Mouse (Mus musculus) kidney, postnatal 36 days (tissue): ENCODE results near the gene Fcgr2b.
A peak's percentile ranks its signal among the peaks of the same experiment; 100 is the strongest.
"Not testable (repeated sequence)": the region's sequence is repeated elsewhere in the genome, so short reads cannot be mapped to it uniquely, and the experiment has no call there.

Experiments
- DNase-seq, 2 experiments: peaks; one replicate each; pipeline ENCODE4 v3.0.0; 2021 to 2022; ENCODE audit warnings: mixed read lengths in 2 of 2

Fcgr2b gene

DNA sequence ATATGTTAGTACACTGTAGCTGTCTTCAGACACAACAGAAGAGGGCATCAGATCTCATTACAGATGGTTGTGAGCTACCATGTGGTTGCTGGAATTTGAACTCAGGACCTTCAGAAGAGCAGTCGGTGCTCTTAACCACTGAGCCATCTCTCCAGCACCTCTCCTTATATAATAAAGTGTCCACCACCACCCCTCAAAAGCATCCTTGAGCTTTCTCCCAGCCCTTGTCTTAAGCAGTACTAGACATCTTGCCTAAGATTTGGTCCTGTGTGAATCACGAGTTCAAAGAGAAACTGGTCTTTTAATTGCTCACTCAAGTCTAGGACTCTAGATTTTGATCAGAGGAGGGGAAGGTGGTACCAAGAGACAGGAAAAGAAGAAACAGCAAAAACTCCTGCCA, 997 bp downstream of the Fcgr2b start:
- DNase-seq: peak in 1 of 2 experiments; percentile 14

DNA sequence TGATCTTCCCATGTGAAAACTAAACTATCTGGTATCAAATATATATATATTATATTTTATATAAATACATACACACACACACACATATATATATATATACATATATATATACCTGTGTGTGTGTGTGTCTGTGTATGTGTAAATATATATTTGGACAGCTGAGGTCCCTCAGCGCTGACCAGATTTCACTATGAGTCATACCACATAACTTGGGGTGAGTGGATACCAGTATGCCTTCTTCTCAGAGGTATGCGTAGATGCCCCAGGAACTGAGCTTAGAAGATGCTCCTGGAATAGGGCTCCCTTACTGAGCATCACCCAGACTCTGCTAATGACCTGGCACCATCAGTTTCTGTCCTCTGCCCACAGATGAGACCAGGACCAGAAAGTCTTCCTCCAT, 1.6 kb downstream of the Fcgr2b start:
- DNase-seq: no peak

DNA sequence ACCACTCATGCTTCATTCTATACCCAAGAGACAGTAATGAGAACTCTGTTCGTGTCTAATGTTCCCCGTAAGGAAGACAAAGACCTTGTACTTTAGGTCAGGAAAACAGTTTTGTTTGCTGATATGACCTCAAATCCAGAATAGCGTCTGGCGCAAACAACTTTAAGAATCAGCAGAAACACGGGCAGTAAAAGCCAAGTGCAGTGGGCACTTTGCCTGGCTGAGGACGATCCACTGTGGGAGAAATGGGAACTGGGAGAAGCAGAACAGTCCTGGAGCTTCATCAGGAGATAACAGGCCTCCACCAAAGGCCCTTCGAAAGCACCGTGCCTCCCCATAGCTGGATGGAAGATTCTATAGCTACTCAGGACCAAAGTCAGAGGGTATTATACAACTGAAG, 2.2 kb downstream of the Fcgr2b start:
- DNase-seq: peak; percentile 47 to 65

DNA sequence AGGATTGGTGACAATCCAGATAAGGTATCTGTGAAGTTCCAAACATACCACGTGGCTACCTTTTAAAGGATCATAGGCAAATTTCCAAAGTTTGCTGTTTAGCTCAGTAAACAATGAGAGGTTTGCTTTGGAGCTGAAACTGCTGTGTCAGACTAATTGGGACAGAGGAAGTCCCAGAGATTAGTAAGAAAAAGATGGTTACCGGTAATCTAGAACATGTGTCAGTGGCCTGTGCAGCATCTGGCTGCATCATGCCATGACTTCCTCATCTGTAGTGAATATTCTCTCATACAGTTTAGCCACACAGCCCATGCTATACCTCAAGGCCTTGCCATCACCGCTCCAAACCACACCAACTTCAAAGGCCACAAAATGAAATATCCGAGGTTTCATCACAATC, 3.4 kb downstream of the Fcgr2b start:
- no peak for DNase-seq

DNA sequence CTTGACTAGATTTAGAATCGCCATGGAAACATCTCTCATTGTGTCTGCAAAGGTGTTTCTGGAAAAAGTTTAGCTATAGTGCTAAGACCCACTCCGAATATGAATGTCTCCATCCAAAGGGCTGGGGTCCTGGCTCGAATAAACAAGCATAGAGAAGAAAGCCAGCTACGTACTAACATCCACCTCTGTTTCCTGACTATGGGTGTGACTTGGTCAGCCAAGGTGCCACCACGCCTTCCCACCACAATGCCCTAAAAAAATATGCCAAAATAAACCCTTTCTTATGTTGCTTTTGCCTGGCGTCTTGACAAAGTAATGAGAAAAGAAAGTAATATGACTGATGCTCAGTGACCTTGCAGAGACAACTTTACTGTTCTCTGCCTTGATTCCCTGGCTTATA, 3.9 kb downstream of the Fcgr2b start:
- DNase-seq: no peak

DNA sequence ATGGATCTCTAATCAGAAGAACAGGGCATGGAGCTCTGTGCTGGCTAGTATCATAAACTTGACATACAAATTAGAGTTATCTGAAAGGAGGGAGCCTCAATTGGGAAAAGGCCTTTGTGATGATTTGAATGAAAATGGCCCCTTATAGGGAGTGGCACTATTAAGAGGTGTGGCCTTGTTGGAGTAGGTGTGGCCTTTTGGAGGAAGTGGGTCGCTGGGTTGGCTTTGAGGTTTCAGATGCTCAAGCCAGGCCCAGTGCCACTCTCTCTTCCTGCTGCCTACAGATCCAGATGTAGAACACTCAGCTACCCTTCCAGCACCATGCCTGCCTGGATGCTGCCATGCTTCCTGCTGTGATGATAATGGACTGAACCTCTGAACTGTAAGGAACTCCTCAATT, 7.8 kb downstream of the Fcgr2b start:
- no peak for DNase-seq

DNA sequence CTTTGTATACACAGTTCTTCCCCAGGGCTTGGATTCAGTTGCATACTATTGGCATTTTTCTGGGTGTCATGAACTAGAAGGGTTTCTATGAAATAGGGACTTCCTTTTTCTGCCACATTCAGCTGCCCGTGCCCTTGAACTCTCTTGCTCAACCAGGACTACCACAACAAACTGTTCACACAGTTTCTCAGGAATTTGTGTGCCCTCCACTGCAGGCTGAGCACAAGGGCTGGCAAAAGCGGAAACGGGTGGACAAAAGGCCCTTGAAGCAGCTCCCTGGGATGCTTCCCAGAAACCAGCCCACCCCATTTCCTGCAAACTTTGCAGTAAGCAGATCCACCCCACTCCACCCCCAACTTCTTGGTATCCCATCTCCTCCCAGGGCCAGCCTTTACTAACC, 8.8 kb downstream of the Fcgr2b start:
- DNase-seq: no peak

DNA sequence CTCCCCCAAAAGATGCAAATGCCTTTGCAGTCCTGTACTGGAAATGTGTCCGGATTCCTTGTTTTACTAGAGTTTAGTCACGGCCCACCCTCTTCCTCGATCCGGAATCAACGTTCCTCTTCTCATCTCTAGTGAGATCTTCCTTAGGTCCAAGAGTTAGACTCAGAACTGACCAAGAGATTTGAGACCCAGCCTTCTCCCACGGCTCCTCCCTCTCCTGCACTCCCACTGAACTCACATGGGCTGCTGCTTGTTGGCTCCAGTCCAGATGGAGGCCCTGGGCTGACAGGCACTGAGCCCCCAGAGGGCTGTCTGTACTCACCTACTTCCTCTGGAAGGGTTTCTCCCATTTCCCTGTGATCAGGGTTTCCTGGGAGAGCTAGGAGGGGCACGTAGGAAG, 13.3 kb downstream of the Fcgr2b start:
- DNase-seq: no peak

DNA sequence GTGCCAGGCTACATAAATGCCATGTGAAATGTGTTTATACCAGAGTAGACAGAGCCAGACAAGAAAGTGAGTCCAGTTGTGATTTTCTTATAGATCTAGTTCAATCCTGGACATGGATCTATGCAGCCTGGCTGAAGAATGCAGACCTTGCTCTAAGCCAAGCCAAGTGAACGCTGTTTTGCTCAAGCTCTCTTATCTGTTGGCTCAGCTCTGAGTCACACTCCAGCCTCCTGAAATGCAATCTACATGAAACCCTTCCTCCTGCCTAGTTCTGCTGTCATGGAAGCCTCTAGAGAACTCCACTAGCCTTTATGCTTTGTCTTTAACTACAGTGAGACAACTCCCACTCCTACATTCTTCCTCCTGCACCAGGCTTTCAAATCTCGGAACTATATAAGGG, 14.0 kb downstream of the Fcgr2b start:
- DNase-seq: no peak

DNA sequence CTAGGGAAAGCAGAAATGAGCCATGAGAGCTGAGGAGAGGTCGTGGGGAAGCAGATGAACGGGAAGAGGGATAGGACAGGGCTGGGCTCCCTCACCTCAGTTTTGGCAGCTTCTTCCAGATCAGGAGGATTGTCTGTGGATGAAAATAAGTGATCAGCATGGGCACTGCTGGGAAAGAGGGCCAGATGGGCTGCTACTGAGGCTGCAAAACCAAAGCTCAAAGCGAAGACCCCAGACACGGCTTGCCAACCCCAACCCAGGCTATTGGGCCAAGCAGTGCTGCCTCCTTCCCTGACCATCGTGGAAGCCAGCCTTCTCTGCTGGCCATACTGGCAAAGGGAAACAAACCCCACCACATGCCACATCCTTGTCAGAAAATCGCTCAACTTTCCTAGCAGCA, 15.2 kb downstream of the Fcgr2b start:
- DNase-seq: no peak

DNA sequence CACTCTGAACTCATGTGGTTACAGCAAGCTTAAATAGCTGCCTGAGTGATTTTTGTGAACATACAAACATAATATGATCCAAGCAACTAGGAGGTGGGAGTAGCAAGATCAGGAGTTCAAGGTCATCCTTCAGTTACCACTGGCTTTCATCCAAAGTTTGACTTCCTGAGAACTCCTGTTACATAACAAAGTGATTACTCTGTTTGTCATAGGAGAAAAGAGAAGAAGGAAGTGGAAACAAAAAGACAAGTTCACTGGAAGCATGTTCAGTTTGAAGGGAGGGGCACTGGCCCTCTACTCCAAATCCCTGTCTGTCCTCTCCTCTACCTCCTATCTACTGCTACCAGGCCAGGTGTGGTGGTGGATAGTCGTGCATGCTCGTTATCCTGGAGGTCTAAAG, 16.6 kb downstream of the Fcgr2b start:
- DNase-seq: peak in 1 of 2 experiments; percentile 44

DNA sequence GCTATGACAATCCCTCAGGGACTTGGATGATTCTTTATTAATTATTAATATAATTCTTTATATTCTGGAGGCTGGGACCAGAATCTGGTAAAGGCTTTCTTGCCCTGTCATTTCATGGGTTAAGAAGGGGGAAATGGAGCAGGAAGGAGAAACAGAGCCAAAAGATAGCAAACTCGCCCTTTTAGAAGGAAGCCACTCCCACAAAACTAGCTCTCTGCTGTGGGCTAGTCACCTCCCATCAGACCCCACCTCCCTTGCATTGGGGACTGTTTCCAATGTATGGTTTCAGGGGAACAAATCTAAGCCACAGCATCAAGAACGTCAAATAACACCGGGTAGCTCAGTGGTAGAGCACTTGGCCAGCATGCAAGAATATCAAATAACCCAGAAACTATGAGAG, 18.1 kb downstream of the Fcgr2b start:
- no peak for DNase-seq

DNA sequence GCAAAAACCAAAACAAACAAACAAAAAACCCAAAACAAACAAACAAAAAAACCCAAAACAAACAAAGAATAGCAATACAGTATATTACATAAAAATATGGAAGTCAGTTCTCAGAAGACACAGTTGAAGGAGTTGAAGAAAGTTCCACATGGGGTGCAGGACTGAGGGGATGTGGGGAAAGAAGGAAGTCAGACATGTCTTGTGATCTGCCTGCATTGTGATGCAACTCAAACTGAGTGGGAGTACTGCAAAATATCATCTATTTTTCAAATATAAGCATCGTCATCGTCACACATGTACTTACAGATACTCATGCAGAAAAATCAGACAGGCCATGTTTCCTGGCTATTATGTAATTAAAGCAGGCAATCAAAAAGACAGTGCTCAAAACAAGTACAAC, 23.2 kb downstream of the Fcgr2b start:
- DNase-seq: no peak

DNA sequence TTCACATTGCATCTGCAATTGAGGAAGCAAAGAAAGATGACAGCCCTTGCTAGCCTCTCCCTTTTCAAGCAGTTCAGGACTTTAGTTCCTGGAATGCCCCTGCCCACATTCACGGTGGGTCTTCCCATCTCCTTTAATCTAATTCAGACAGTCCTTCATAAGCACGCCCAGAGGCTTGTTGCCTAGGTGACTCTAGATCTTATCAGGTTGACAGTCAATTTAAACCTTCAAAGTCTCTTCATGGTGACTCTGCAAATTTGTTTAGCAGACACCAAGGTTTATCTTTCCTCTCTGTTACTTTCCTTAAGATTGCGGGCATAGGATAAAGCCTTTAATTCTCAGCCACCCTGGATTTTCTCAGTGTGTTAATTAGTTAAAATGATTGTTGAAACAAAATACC, 25.6 kb downstream of the Fcgr2b start:
- DNase-seq: no peak

DNA sequence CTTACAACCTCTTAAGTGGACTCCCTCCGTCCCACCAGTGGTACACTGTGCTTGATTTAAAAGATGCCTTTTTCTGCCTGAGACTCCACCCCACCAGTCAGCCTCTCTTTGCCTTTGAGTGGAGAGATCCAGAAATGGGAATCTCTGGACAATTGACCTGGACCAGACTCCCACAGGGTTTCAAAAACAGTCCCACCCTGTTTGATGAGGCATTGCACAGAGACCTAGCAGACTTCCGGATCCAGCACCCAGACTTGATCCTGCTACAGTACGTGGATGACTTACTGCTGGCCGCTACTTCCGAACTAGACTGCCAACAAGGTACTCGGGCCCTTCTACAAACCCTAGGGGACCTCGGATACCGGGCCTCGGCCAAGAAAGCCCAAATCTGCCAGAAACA, 31.4 kb downstream of the Fcgr2b start:
- DNase-seq: not testable (repeated sequence)

DNA sequence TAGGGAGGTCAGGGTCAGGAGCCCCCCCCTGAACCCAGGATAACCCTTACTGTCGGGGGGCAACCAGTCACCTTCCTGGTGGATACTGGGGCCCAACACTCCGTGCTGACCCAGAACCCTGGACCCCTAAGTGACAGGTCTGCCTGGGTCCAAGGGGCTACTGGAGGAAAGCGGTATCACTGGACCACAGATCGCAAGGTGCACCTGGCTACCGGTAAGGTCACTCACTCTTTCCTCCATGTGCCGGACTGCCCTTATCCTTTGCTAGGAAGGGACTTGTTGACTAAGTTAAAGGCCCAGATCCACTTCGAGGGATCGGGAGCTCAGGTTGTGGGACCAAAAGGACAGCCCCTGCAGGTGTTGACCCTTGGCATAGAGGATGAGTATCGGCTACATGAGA, 32.2 kb downstream of the Fcgr2b start:
- DNase-seq: not testable (repeated sequence)

DNA sequence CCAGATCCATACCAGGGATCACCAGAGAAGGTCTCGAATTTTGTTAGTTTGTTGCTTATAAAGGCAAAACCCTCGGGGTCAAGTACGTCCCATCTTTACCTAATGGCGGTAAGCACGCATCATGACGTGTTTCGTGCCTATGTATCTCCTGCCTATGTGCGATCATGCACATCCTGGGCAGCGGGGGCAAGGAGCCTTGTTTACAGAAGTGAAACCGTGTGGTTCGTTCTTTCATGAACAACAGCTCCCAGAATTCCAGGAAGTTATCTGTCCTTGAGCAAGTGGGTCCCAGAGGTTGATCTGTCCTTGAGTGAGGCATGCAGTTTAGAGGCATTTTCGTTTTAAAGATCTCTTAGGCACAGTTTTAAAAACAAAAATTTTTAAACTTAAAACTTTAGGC, 37.1 kb downstream of the Fcgr2b start:
- DNase-seq: peak in 1 of 2 experiments; percentile 10

DNA sequence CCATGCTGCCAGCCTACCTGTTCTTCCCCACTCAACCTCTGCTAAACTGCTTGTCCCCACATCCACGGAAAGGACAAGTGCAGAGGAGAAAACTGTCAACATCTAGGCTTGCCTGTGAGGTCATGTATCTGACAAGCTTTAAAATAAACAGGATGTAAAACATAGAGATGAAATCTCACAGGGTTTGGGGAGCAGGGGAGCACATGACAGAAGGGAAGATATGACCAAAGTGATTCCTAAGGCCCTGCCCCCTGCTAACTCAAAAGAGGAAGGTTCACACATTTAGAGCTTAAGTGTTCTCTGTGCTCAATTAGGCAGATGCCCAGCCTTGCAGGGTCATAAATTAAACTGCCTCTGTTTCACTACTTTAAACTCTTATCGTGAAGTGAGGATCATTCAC, 42.0 kb downstream of the Fcgr2b start:
- no peak for DNase-seq

DNA sequence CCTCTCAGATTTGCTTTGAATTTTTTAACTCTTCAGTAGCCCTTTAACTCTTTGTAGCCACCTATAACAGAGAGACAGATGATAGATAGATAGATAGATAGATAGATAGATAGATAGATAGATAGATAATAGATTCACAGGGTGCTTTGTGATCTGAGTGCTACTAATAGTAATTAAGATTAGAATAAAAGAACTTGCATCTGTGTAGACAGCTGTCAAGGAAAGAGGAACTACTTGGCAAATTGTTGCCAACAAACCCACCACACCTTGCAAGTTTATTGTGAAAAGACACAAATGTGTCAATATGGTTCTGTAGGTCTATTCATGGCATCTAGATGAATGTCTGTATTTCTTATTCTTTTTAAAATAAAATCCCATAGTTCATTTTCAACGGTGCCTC, 42.4 kb downstream of the Fcgr2b start:
- no peak for DNase-seq

DNA sequence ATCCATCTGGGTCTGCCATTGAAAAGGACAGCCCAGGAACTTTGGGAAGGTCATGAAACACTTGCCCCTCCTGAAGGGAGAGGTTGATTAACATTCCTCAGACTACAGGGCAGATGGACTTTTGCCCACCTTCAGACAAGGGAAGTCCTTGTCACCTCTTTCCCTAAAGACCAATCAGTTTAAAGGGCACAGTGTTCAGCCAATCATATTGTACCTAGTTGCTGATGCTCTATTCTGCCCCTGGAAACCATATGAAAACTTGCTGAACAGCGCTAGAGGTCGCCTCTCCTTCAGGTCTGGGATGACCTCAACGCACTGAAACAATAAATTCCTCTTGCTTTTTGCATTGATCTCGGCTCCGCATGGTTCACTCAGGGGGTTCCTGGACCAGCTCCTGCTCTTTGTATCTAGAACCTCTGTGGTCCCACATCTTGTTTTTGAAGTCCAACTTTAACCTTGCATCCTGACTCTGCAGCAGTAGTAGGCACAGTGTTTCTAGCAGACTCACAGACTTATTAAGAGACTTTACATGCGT, 42.9 kb downstream of the Fcgr2b start:
- no peak for DNase-seq

DNA sequence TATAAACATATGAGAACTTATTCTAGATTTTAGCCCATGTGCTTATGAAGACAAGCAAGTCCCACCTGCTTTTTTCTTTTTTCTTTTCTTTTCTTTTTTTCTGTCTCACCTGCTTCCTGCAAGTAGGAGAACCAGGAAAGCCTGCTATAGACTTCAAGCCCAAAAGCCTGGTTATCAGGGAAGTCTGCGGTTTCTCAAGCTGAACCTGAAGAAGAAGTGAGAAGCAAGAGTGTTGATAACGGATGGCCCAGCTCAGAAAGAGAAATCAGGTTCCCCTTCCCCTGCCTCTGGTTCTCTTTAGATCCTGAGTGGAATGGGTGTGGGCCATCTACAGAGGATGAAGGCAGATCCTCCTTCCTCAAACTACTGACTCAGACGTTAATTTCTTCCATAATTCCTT, 44.3 kb downstream of the Fcgr2b start:
- DNase-seq: no peak

DNA sequence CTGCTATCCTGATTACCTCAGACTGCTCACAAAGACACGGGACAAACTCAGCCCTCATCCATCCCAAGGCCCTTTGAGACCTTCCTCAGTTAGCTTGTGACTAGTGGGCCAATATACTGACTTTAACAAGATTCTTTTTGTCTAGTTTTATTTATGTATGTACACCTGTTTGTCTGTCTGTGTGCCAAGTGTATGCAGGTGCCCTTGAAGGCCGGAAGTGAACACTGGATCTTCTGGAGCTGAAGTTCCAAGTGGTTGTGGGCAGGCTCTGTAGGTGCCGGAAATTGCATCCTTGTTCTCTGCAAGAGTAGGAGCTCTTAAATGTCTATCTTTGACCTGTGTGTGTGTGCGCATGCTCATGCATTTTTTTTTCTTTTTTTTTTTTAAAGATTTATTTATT, 47.1 kb downstream of the Fcgr2b start:
- no peak for DNase-seq

DNA sequence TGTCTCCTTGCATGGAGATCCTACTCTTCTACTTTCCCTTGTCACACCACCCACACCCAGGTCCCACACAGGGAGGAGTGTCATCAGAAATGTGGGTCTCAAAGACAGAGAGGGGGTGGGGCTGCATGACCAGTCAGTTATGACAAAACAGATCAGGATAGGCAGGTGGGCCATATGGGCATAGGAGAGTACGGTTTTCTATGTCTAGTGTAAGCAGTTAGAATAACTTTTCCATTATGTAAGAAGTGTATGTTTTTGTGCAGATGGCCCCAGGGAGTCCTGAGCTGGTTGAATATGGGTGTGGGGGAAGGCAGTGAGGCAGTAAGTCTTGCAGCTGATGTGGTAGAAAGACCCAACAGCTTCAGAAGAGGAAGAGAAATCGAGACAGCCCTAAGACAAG, 47.9 kb downstream of the Fcgr2b start:
- DNase-seq: no peak

DNA sequence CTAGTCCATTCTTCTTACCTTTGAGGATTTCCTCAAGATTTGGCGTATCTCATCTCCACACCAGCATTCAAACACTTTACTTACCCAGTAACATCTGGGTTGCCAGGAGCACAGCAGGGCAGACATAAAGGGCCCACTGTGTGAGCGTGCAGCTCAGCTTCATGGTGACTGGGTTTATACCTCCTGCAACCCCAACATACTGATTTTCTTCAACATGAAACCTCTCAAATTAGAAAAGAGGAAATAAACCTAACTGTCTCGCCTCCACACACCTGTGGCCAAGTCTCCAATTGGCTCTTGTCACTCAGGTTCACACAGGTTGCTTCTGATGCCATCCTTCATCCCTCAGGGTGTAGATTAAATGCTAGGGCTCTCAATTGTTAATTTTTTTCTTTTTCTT, 49.0 kb downstream of the Fcgr2b start, which contains the start of gene Fcrla:
Gene Fcrla (minus strand): TSS at position 206 of the 400 bp plus-strand sequence.
- no peak for DNase-seq

DNA sequence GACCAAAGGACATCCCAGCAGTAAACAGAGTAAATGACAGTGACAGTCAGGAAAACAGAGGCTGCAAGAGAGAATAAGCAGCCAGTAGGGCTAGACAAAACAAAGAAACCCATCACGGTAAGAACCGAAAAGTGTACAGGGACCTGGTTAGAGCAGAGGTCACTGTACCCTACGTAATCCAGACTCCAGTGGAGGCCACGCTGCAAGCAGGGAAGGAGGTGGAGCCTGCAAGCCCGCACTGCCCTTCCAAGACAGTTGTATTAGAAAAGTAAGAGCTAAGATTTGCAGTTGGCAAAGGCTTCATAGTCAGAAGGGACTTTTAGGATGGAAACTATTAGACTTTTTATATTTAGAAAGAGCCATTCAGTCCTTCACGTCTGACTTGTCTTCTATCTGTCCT, 49.4 kb downstream of the Fcgr2b start:
- peak in 1 of 2 experiments; percentile 20 for DNase-seq

DNA sequence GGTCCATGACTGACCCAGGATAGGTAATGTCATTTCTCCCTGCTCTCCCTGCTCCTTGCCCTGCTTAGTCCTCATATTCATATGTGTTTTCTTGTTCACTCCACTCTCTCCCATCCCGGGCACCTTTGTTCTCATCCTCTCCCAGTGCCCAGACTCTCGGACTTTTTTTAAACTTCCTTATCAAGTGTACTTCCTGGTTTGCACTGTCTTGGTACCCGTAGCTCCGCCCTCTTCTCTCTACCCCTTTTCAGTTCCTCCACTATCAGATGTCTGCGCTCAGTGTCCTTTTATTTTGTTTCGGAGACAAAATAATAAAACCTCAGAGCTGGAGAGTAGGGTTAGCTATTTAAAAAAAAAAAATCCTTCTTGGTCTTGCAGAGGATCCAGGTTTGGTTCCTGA, 51.9 kb downstream of the Fcgr2b start:
- DNase-seq: no peak
